Mouse (Mus musculus) forebrain, embryonic 13.5 days (tissue): ENCODE results near the gene Slc9a3r2. TPM values are rescaled to one million over a fixed set of nuclear protein-coding genes. Genes with fewer than 3 reads are reported as not detected.

Experiments
- ATAC-seq: fragments of 200-750 bp; cut with Nextera tagmentation; 2 replicates; pipeline ENCODE4 v1.8.0; 2017
- H3K27ac ChIP-seq: fragments of 300-500 bp; sonication (generic); 2 replicates; pipeline ENCODE4 v1.5.1; 2015; ENCODE audit warnings: inconsistent platforms, mild to moderate bottlenecking, moderate library complexity
- H3K27me3 ChIP-seq: fragments of 300-500 bp; sonication (generic); 2 replicates; pipeline ENCODE4 v1.6.1; 2015; ENCODE audit warnings: mild to moderate bottlenecking, inconsistent platforms
- H3K36me3 ChIP-seq: fragments of 300-500 bp; sonication (generic); 2 replicates; pipeline ENCODE4 v1.6.1; 2015; ENCODE audit warnings: mild to moderate bottlenecking, inconsistent platforms; ENCODE audit not compliant: poor library complexity, severe bottlenecking
- H3K4me1 ChIP-seq: fragments of 300-500 bp; sonication (generic); 2 replicates; pipeline ENCODE4 v1.6.1; 2015; ENCODE audit warnings: inconsistent platforms
- H3K4me2 ChIP-seq: fragments of 300-500 bp; sonication (generic); 2 replicates; pipeline ENCODE4 v1.6.1; 2015; ENCODE audit warnings: inconsistent platforms, mild to moderate bottlenecking, moderate library complexity
- H3K4me3 ChIP-seq: fragments of 300-500 bp; sonication (generic); 2 replicates; pipeline ENCODE4 v1.5.1; 2015; ENCODE audit warnings: mild to moderate bottlenecking, inconsistent platforms
- H3K9ac ChIP-seq: fragments of 300-500 bp; sonication (generic); 2 replicates; pipeline ENCODE4 v1.6.1; 2015; ENCODE audit warnings: mild to moderate bottlenecking, inconsistent platforms
- H3K9me3 ChIP-seq: fragments of 300-500 bp; sonication (generic); replicated peaks from 2 replicates; pipeline ENCODE4 v1.6.1; 2016; ENCODE audit warnings: inconsistent platforms
- WGBS: fragments of 180-500 bp; shearing (Covaris S2); methylation state at CpG from one replicate; pipeline ENCODE4 v1.1.7; 2015; 5-methylcytosine and 5-hydroxymethylcytosine counted together
- polyA plus RNA-seq: library from polyadenylated mRNA; unstranded; fragments of >200 nt; fragmentation: Nextera tagmentation; extraction: Ambion mirVana; gene quantifications from 2 replicates; pipeline ENCODE4 v1.2.1, GENCODE M21; 2015

The Slc9a3r2 gene
- 15.0 and 16.0 TPM in 2 replicates for polyA plus RNA-seq

DNA sequence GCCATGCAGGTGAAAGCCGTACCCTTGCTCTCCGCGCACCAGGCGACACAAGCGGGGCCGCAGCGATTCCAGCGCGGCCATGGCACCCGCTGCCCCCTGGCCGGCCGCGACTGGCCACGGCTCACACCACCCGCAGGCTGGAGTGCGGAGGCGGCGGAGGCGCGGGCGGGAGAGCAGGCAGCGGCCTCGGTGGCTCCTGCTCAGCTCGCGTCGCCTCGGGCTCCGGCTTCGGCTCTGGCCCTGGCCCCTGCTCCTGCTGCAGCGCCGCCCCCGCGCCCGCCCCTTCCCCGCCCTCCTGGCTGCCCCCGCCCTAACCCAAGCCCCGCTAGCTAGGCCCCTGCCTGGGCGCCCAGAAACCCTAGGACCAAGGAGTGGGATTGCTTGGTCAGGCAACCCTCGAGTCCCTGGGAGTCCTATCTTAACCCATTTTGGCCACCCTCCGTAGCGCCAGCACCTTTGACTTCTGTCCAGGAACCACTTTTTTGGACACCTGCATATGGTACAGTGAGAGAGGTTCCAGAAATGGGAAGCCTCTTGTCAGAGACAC is at the start of gene Slc9a3r2:
Gene Slc9a3r2 (minus strand): TSS at position 258 of the 547 bp plus-strand sequence.
- Histone ChIP-seq H3K27ac (0 out of 2 replicates have a peak within 1 kb of the TSS, but pooled peaks have one; percentile 22), H3K9me3 (no peaks in the 10 kb centered on the region), H3K27me3 (peaks cover 41% of the 10 kb centered on the region), H3K4me3 (peak within 1 kb of the TSS; percentile 63), H3K9ac (peak within 1 kb of the TSS; percentile 82), H3K4me1 (peaks cover 17% of the 10 kb centered on the region), H3K36me3 (no peaks in the 10 kb centered on the region), H3K4me2 (peak within 1 kb of the TSS; percentile 98)
- under 1% methylated on average over 39 of the region's 41 CpGs for WGBS
- peak; percentile 73 for ATAC-seq

GRCm38 (mm10) chr17:24699473-24699872 is 49.3 kb upstream of the Slc9a3r2 start:
- Histone ChIP-seq H3K4me1 (peaks cover 31% of the 10 kb centered on the region), H3K4me3 (no peak overlapping the region), H3K36me3 (peaks cover 47% of the 10 kb centered on the region), H3K27me3 (no peaks in the 10 kb centered on the region), H3K4me2 (no peak overlapping the region), H3K9me3 (no peaks in the 10 kb centered on the region), H3K9ac (no peak overlapping the region), H3K27ac (no peak overlapping the region)
- WGBS: 82% methylated on average over 2 of the region's 2 CpGs
- ATAC-seq: no peak

DNA sequence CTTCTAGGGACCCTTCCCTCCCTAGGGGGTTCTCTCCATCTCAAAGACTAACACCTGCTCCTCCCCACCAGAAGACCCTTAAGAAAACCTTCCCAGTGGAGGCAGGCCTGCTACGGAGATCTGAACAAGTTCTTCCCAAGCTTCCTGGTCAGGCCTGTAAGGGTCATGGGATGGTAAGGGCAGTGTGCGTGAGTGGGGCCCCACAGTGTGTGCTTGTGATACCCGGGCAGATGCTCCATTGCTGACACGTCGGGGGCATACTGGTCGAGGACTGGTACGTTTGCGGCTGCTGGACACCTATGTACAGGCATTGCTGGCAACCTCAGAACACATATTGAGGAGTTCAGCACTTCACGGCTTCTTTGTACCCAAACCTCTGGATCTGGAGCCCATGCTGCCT is 48.6 kb upstream of the Slc9a3r2 start:
- no peak for ATAC-seq

DNA sequence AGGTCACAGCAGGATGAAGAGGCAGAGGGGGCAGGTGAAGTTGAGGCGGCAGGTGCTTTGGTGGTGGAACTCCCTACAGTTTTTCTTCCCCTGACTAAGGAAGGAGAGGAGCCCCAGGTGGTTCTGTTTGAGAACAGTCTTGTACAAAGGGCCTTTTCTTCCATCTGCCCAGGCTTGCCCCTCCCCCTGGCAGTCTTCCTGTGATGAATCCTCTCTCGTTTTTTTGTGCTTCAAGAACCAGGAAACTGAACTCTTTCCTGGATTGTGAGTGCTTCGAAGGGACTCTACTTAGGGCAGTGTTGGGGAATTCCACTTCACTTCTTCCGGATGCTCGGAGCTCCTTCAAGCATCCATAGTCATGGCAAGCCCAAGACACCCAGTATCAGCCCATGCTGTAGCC is 47.9 kb upstream of the Slc9a3r2 start:
- Histone ChIP-seq H3K27ac (no peak overlapping the region), H3K9ac (no peak overlapping the region)
- 17% methylated on average over 5 of the region's 5 CpGs for WGBS

More for the DNA sequence above, 48.6 kb upstream of the Slc9a3r2 start:
- Histone ChIP-seq H3K9ac (no peak overlapping the region), H3K36me3 (peaks cover 39% of the 10 kb centered on the region), H3K9me3 (no peaks in the 10 kb centered on the region), H3K4me2 (no peak overlapping the region), H3K27ac (no peak overlapping the region), H3K4me3 (no peak overlapping the region), H3K4me1 (peaks cover 31% of the 10 kb centered on the region), H3K27me3 (no peaks in the 10 kb centered on the region)
- 75% methylated on average over 9 of the region's 9 CpGs for WGBS

DNA sequence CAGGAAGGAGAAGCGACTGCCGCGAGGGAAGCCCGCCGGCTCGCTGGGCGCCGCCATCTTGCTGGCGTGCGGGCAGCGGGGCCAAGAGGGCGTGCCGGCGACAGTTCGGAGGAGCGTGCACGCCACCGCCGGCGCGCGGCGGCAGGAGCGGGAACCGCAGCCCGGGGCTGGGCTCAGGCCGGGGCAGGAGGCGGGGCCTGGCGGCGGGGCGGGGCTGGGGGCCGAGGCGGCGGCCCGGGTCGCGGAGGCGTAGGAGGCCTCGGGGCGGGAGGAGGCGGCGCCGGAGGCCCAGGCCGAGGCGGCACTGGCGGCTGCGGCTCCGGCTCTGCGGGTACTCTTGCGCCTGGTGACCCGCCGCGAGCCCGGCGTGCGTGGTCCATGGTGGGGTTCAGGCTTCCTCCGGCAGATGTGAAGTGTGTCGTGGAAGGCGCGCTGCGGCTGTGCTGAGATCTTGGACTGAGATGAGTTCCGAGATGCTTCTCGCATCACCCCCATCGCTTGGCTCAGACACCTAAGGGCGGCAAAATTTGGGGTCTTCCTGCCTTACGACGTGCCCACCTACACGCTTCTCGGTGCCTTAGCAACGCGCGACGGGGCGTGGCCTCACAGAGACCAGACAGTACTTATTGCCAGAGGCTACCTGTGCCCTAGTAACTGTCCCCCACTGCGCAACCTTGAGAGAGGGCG is 46.0 kb upstream of the Slc9a3r2 start, which contains the start of the genes Gfer and Noxo1:
Gene Gfer (minus strand): TSS at position 146 of the 687 bp plus-strand sequence.
Gene Noxo1 (plus strand): TSS at position 224 of the 687 bp plus-strand sequence.
- under 1% methylated on average over 46 of the region's 76 CpGs for WGBS

More for the DNA sequence above, 47.9 kb upstream of the Slc9a3r2 start:
- Histone ChIP-seq H3K4me3 (no peak overlapping the region), H3K4me1 (peaks cover 31% of the 10 kb centered on the region), H3K36me3 (peaks cover 40% of the 10 kb centered on the region), H3K9me3 (no peaks in the 10 kb centered on the region), H3K27me3 (no peaks in the 10 kb centered on the region), H3K4me2 (no peak overlapping the region)
- no peak for ATAC-seq

DNA sequence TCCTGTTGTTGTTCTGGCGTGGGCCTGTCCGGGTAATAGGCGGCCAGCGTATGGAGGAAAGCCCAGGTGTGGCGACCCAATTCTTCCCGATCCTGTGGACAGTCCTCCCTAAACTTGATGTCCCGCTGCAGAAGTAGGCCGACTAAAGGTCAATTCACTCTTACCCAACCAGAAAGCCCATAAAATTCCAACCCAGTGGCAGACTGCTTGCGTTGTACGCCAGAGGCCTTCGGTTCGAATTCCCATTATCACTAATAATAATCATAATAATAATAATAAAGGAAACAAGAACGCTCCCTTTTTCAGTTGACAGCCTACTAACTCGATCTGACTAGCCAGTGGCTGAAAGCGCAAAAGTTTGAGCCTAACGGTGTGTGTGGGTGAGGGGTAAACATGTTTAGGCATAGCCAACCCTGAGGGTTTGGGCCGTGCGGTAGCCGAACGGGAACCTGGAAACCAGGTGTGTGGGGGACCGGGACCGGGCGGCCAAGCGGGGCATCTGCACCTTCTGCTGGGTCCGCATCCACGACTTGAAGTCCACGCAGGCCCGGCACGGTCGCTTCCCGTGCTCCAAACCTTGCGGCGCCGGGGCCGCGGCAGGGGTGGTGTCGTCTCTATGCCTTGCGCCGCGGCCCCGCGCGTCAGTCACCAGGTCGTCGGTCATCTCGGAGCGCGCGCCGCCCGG is 45.3 kb upstream of the Slc9a3r2 start:
- H3K27me3 ChIP-seq: peaks cover 4% of the 10 kb centered on the region
- peak overlapping the region; percentile 66 for H3K4me2 ChIP-seq
- peaks cover 35% of the 10 kb centered on the region for H3K4me1 ChIP-seq
- H3K36me3 ChIP-seq: peaks cover 26% of the 10 kb centered on the region
- peak overlapping the region; percentile 84 for H3K27ac ChIP-seq
- WGBS: 5% methylated on average over 48 of the region's 51 CpGs
- peak overlapping the region; percentile 79 for H3K4me3 ChIP-seq
- ATAC-seq: peak; percentile 56
- no peaks in the 10 kb centered on the region for H3K9me3 ChIP-seq
- H3K9ac ChIP-seq: peak overlapping the region; percentile 87

More for the DNA sequence above, 46.0 kb upstream of the Slc9a3r2 start, which contains the start of the genes Gfer and Noxo1:
- Histone ChIP-seq H3K4me3 (peak within 1 kb of the TSS; percentile 79), H3K27me3 (no peaks in the 10 kb centered on the region), H3K9me3 (no peaks in the 10 kb centered on the region), H3K9ac (peak within 1 kb of the TSS; percentile 87), H3K4me1 (peaks cover 31% of the 10 kb centered on the region), H3K36me3 (peaks cover 33% of the 10 kb centered on the region), H3K27ac (peak within 1 kb of the TSS; percentile 84), H3K4me2 (peak within 1 kb of the TSS; percentile 66)
- peak; percentile 89 for ATAC-seq

DNA sequence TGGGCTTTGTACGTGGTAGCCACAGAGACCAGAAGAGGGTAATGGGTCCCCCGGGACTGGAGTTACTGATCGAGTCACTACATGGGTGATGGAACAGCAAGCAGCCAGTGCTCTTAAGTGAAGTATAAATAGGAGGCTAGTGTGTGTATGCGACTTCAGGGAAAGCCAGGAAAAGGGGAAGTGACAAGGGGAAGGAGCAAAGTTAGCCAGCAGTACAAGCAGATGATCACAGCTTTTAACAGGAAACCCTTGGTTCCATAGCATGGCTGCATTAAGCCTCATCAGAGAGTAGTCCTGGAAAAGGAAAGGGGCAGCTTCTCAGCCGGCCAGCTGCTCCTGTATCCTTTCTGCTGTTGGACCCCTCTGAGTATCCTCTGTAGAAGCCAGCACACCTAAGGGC is 42.3 kb upstream of the Slc9a3r2 start:
- 84% methylated on average over 5 of the region's 5 CpGs for WGBS
- peaks cover 28% of the 10 kb centered on the region for H3K27me3 ChIP-seq
- H3K4me1 ChIP-seq: peaks cover 46% of the 10 kb centered on the region
- H3K4me2 ChIP-seq: no peak overlapping the region
- ATAC-seq: no peak
- H3K9me3 ChIP-seq: no peaks in the 10 kb centered on the region
- no peak overlapping the region for H3K4me3 ChIP-seq
- no peak overlapping the region for H3K27ac ChIP-seq
- peaks cover 15% of the 10 kb centered on the region for H3K36me3 ChIP-seq
- H3K9ac ChIP-seq: no peak overlapping the region

GRCm38 (mm10) chr17:24689251-24690081 is 39.3 kb upstream of the Slc9a3r2 start, which contains the start of gene Syngr3:
Syngr3 (minus strand) TSS chr17:24689955.
- peak within 1 kb of the TSS; percentile 59; the same call in 1 of the 2 replicates for H3K27ac ChIP-seq
- H3K9ac ChIP-seq: peak within 1 kb of the TSS; percentile 93
- peaks cover 22% of the 10 kb centered on the region for H3K36me3 ChIP-seq
- H3K9me3 ChIP-seq: no peaks in the 10 kb centered on the region
- peak within 1 kb of the TSS; percentile 80 for H3K4me3 ChIP-seq
- H3K4me1 ChIP-seq: peaks cover 33% of the 10 kb centered on the region
- H3K27me3 ChIP-seq: peaks cover 37% of the 10 kb centered on the region
- peak; percentile 72 for ATAC-seq
- WGBS: under 1% methylated on average over 48 of the region's 55 CpGs
- peak within 1 kb of the TSS; percentile 79 for H3K4me2 ChIP-seq

DNA sequence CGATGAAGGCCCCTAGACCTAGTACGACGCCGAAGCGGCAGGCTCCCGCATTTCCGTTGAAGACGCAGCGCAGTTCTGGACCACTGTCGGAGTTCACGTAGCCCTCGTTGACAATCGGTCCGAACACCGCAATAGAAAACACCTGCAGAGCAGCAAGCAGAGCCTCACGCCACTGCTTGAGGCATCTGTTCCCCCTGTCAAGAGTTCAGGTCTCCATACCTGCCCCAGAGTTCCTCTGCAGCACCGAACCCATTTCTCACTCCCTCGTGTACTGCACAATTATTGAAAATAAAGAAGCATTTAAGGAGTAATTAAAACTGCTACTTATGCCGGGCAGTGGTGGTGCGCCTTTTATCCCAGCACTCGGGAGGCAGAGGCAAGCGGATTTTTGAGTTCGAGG is 37.5 kb upstream of the Slc9a3r2 start:
- no peak overlapping the region for H3K27ac ChIP-seq
- H3K9me3 ChIP-seq: no peaks in the 10 kb centered on the region

DNA sequence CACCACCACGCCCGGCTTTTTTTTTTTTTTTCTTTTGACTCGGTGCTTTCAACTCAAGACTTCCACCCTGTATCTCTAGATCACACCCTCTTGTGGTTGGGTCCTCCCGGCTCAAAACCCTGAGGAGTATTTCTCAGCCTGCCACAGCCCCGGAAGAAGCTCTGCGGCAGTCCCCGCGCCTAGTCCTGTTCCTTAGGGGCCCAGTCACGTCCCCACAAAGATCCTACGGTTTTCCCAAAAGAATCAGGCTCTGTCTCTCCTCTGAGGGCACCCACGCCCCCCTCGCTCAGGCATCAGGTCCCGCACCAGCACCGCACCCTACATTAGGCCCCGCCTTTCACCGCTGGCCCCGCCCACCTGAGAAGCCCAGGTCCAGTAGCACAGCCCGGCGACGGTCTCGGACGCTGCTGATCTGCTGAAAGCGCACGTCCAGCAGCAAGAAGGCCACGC is 37.0 kb upstream of the Slc9a3r2 start:
- no peak for ATAC-seq
- peak overlapping the region; percentile 34 for H3K4me3 ChIP-seq
- H3K9ac ChIP-seq: peak overlapping the region; percentile 46
- H3K4me1 ChIP-seq: peaks cover 33% of the 10 kb centered on the region
- 1% methylated on average over 25 of the region's 25 CpGs for WGBS
- peaks cover 14% of the 10 kb centered on the region for H3K36me3 ChIP-seq
- no peak overlapping the region for H3K27ac ChIP-seq
- no peaks in the 10 kb centered on the region for H3K9me3 ChIP-seq
- peak overlapping the region; percentile 58 for H3K4me2 ChIP-seq
- H3K27me3 ChIP-seq: peaks cover 37% of the 10 kb centered on the region

More for the DNA sequence above, 37.5 kb upstream of the Slc9a3r2 start:
- WGBS: 16% methylated on average over 23 of the region's 23 CpGs
- Histone ChIP-seq H3K27me3 (peaks cover 37% of the 10 kb centered on the region), H3K4me3 (peak overlapping the region; percentile 34), H3K36me3 (peaks cover 14% of the 10 kb centered on the region), H3K4me1 (peaks cover 33% of the 10 kb centered on the region), H3K4me2 (peak overlapping the region; percentile 58), H3K9ac (peak overlapping the region; percentile 46; the same call in 1 of the 2 replicates)
- ATAC-seq: no peak

DNA sequence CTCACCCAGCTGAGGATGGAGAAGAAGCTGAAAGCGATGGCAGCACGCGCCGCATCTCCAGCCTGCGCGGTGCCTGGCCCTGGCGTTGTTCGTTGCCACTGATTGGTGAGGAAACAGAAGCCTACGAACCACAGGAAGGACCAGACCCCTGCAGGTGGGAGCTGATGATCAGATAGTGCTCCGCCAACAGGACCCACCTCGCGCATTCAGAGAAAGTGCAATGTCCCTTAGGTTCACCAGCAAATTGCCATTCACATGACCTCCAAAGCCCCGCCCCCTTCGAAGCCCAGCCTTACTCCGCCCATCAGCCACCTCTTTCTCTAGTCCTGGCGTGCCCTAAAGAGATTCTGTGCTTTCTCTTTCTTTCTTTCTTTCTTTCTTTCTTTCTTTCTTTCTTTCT is 36.4 kb upstream of the Slc9a3r2 start:
- Histone ChIP-seq H3K27ac (no peak overlapping the region), H3K4me1 (peaks cover 33% of the 10 kb centered on the region), H3K9me3 (no peaks in the 10 kb centered on the region), H3K9ac (no peak overlapping the region), H3K36me3 (peaks cover 16% of the 10 kb centered on the region), H3K4me2 (peak overlapping the region; percentile 31), H3K27me3 (peaks cover 37% of the 10 kb centered on the region), H3K4me3 (no peak overlapping the region)
- WGBS: 34% methylated on average over 16 of the region's 16 CpGs
- no peak for ATAC-seq
